Mouse (Mus musculus): ENCODE data around the gene Syt16. TPM values are rescaled to one million over a fixed set of nuclear protein-coding genes. Genes with fewer than 3 reads are reported as not detected.

Gene Syt16
- total and polyA plus RNA-seq, 2 experiments from 2014 or later = 102 to 114 TPM

DNA sequence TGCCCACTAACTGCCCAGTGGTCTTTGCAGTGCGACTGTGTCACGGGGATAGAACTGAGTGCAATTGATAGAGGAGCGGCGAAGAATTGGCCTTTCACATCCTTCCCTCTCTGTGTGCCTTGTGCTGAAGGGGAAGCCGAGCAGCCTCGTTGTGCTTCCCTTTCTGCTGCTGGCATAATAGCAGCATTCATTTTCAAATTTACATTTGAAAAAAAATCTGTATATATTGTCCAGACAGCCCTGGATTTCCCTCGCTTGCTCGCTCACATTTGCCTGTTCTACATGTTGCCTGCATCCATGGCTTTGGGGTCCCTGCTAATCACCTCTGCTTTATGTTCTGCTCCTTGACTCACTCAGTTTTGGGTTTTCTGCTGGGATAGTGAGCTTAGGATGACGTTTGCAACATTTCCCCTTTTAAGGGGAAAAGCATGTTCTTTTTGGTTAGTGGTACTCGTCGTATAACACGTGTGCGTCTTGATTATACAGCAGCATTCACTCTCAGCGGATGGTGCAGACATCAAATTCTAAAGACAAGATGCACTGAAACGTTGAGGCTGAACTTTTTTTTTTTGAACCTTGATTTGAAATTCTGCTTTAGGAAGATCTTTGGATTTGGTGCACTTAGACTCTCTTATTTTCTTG is 271.3 kb downstream of the Syt16 start:
- peak overlapping the region; percentile 20 for H3K4me2 ChIP-seq (ENCODE audit: low read depth)
- no peaks in the 10 kb centered on the region for H3K9me3 ChIP-seq (ENCODE audit: low read length)
- peak overlapping the region; percentile 80 for H3K27ac ChIP-seq (ENCODE audit: low read depth, low read length)
- peak; percentile 81 for ATAC-seq
- DNase-seq = peak; percentile 73
- peaks cover 16% of the 10 kb centered on the region for H3K4me1 ChIP-seq (ENCODE audit: insufficient read depth)
- no peak overlapping the region for H3K4me3 ChIP-seq (ENCODE audit: low read depth, low read length)
- H3K9ac ChIP-seq = peak overlapping the region; percentile 40; the same call in 1 of the 2 replicates
- peaks cover 3% of the 10 kb centered on the region; the same call in 1 of the 2 replicates for H3K36me3 ChIP-seq (ENCODE audit: insufficient read depth)
- WGBS = 28% methylated on average over 15 of the region's 15 CpGs
- no peak for TF ChIP-seq CTCF (IDR thresholded peaks at IDR 0.05; ENCODE audit: low read depth)
- no peaks in the 10 kb centered on the region for H3K27me3 ChIP-seq (ENCODE audit: insufficient read depth, low read length)

DNA sequence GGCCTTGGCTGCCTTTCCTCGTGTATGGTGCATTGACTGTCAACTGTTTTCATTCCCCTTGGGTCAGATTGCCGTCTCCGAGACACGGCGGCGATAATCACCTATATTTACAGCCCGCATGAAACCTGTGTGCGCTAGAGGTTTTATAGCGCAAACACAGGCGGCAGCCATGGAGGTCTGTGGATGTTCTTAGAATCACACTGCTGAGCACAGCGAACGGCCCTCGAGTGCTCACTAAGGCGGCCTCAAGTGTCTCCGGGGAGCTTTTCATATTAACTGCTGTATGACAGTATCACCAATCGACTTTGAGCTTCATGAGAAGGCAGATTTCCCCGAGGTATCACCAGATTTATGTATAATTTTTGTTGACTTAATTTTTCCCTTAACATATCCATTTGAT is 275.1 kb downstream of the Syt16 start:
- H3K9ac ChIP-seq = no peak overlapping the region
- 92% methylated on average over 17 of the region's 17 CpGs for WGBS
- peaks cover 19% of the 10 kb centered on the region for H3K4me1 ChIP-seq (ENCODE audit: insufficient read depth)
- ATAC-seq (no peak), DNase-seq (no peak)
- H3K9me3 ChIP-seq (ENCODE audit: low read length) = no peaks in the 10 kb centered on the region
- H3K4me3 ChIP-seq (ENCODE audit: low read depth, low read length) = no peak overlapping the region
- no peaks in the 10 kb centered on the region for H3K27me3 ChIP-seq (ENCODE audit: insufficient read depth, low read length)
- no peak overlapping the region for H3K27ac ChIP-seq (ENCODE audit: low read depth, low read length)
- no peak overlapping the region for H3K4me2 ChIP-seq (ENCODE audit: low read depth)
- TF ChIP-seq CTCF (IDR thresholded peaks at IDR 0.05; ENCODE audit: low read depth) = no peak
- H3K36me3 ChIP-seq (ENCODE audit: insufficient read depth) = no peaks in the 10 kb centered on the region

DNA sequence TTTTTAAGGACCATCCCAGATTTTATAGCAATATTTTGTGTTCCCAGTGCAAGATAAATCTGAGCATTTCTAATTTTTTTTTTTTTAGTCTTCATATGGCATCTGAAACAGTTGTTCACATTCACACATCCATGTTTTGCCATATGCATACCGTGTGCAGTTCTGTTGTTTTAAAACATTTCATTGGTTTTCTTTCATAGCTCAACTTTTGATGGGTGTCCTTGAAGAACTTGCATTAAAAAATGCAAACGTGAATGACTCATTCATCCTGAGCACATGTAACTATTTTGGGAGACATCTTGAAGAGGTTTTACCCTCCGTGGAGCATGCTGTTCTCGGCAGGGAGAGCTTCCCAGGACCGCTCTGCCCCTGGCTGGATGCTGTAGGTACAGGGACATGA is 279.8 kb downstream of the Syt16 start:
- Histone ChIP-seq H3K36me3 (ENCODE audit: insufficient read depth) (no peaks in the 10 kb centered on the region), H3K9me3 (ENCODE audit: low read length) (no peaks in the 10 kb centered on the region), H3K27ac (ENCODE audit: low read depth, low read length) (no peak overlapping the region), H3K27me3 (ENCODE audit: insufficient read depth, low read length) (no peaks in the 10 kb centered on the region), H3K9ac (no peak overlapping the region), H3K4me3 (ENCODE audit: low read depth, low read length) (no peak overlapping the region), H3K4me1 (ENCODE audit: insufficient read depth) (peaks cover 3% of the 10 kb centered on the region; the same call in 1 of the 2 replicates), H3K4me2 (ENCODE audit: low read depth) (no peak overlapping the region)
- peak; percentile 40 for ATAC-seq
- DNase-seq = peak; percentile 57
- 54% methylated on average over 5 of the region's 5 CpGs for WGBS
- TF ChIP-seq CTCF (IDR thresholded peaks at IDR 0.05; ENCODE audit: low read depth) = no peak

DNA sequence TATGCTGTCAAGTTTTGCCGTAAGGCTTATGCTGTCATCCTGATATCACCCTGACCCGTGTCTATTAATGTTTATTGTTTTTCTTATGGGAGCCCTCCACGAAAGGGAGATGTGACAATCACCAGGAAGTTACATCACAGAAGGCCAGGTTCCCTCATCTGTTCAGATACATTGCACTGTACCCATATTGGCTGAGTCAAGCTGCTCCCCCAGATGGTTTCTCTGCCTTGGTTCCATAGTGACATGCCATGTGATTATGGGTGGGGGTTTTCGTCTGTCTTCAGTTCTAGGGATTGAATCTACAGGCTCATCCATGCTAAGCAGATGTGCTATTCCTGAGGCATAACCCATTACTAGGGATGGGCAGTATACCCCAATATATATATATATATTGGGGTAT is 283.9 kb downstream of the Syt16 start:
- H3K4me1 ChIP-seq (ENCODE audit: insufficient read depth) = peaks cover 5% of the 10 kb centered on the region; the same call in 1 of the 2 replicates
- H3K4me2 ChIP-seq (ENCODE audit: low read depth) = no peak overlapping the region
- no peaks in the 10 kb centered on the region for H3K9me3 ChIP-seq (ENCODE audit: low read length)
- TF ChIP-seq CTCF (IDR thresholded peaks at IDR 0.05; ENCODE audit: low read depth) = no peak
- H3K27me3 ChIP-seq (ENCODE audit: insufficient read depth, low read length) = no peaks in the 10 kb centered on the region
- H3K27ac ChIP-seq (ENCODE audit: low read depth, low read length) = no peak overlapping the region
- ATAC-seq (no peak), DNase-seq (no peak)
- H3K36me3 ChIP-seq (ENCODE audit: insufficient read depth) = no peaks in the 10 kb centered on the region
- no peak overlapping the region for H3K4me3 ChIP-seq (ENCODE audit: low read depth, low read length)
- no peak overlapping the region for H3K9ac ChIP-seq
- WGBS = 69% methylated on average over 4 of the region's 4 CpGs

DNA sequence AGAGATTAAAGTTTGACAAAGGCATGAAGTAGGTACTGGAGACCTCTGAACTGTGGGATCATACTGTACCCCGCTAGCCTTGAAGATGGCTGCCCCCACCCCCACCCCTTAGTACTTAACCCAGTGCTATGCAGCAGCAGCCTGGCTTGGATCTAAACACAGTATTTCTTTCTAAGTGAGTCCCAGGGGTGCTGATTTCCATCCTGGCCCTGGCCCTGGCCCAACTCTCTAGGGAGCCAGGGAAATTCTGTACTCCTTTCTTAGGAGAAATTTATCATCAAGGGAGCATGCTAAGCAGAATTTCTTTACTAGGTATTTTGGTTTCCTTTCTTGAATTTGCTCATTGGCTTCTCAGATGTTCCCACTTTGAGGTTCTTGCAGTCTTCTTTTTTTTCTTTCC is 285.4 kb downstream of the Syt16 start:
- 70% methylated on average over 1 of the region's 1 CpGs for WGBS
- DNase-seq (no peak), ATAC-seq (no peak)
- H3K4me1 ChIP-seq (ENCODE audit: insufficient read depth) = peaks cover 5% of the 10 kb centered on the region; the same call in 1 of the 2 replicates
- no peaks in the 10 kb centered on the region for H3K36me3 ChIP-seq (ENCODE audit: insufficient read depth)
- no peak overlapping the region for H3K9ac ChIP-seq
- TF ChIP-seq CTCF (IDR thresholded peaks at IDR 0.05; ENCODE audit: low read depth) = no peak
- no peak overlapping the region for H3K4me2 ChIP-seq (ENCODE audit: low read depth)
- H3K27me3 ChIP-seq (ENCODE audit: insufficient read depth, low read length) = no peaks in the 10 kb centered on the region
- no peak overlapping the region for H3K27ac ChIP-seq (ENCODE audit: low read depth, low read length)
- no peaks in the 10 kb centered on the region for H3K9me3 ChIP-seq (ENCODE audit: low read length)
- no peak overlapping the region for H3K4me3 ChIP-seq (ENCODE audit: low read depth, low read length)

DNA sequence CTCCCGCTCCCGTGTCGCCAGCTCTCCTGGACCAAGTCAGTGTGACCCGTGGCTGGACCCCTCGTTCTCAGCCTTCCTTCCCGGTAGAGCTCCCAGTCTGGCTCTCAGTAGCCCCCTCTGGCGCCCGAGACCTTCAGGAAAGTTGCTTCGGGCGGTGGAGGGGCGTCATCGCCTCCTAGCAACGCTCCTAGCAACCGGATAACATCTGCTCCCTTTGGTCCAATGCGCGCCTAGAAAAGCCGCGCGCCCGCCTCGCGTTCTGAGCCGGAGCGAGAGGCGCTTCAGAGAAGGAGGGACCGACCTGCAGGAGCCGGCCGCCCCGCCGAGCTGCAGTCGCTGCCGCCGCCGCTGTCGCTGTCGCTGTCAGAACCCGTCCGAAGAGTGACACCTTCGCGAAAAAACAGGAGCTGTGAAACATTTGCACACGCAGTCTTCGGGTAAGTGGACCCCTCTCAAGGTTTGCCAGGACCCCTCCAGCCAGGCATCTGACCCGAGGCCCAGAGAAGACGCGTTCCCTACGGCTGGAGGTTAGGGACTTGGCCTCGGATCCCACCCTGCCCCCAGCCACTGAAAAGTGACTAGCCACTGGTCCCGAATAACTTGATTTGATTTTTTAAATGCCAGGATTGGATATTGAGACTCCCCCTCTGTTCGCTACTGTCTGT is 286.7 kb downstream of the Syt16 start:
- H3K4me3 ChIP-seq (ENCODE audit: low read depth, low read length) = peak overlapping the region; percentile 59
- peak; percentile 96 for DNase-seq
- TF ChIP-seq CTCF (IDR thresholded peaks at IDR 0.05; ENCODE audit: low read depth) = peak; percentile 86
- peak overlapping the region; percentile 57 for H3K27ac ChIP-seq (ENCODE audit: low read depth, low read length)
- peaks cover 5% of the 10 kb centered on the region; the same call in 1 of the 2 replicates for H3K4me1 ChIP-seq (ENCODE audit: insufficient read depth)
- no peaks in the 10 kb centered on the region for H3K36me3 ChIP-seq (ENCODE audit: insufficient read depth)
- H3K9me3 ChIP-seq (ENCODE audit: low read length) = no peaks in the 10 kb centered on the region
- peak overlapping the region; percentile 78 for H3K4me2 ChIP-seq (ENCODE audit: low read depth)
- 5% methylated on average over 49 of the region's 49 CpGs for WGBS
- peak overlapping the region; percentile 67 for H3K9ac ChIP-seq
- H3K27me3 ChIP-seq (ENCODE audit: insufficient read depth, low read length) = no peaks in the 10 kb centered on the region
- ATAC-seq = peak; percentile 97

DNA sequence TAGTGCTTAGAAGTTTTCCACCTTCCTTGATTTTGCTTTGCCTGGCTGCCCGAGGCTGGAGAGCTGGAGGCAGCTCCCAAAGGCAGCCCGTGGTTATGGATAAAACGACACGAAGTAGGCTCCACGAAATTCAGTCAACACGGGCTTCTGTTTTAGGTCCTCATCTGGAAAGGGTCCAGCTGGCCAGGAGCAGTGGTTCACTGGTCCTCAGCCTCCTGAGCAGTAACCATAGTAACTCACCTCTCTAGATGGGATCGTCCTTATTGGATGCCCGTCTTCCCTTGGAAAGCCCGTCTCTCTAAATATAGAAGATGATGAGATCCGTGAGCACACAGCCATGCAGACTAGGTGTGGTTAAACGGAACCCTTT is 287.2 kb downstream of the Syt16 start:
- Histone ChIP-seq H3K36me3 (ENCODE audit: insufficient read depth) (no peaks in the 10 kb centered on the region), H3K27ac (ENCODE audit: low read depth, low read length) (peak overlapping the region; percentile 57), H3K9me3 (ENCODE audit: low read length) (no peaks in the 10 kb centered on the region), H3K27me3 (ENCODE audit: insufficient read depth, low read length) (no peaks in the 10 kb centered on the region), H3K4me1 (ENCODE audit: insufficient read depth) (peaks cover 5% of the 10 kb centered on the region; the same call in 1 of the 2 replicates), H3K4me2 (ENCODE audit: low read depth) (peak overlapping the region; percentile 78), H3K4me3 (ENCODE audit: low read depth, low read length) (peak overlapping the region; percentile 59), H3K9ac (peak overlapping the region; percentile 67)
- WGBS = 2% methylated on average over 11 of the region's 11 CpGs
- ATAC-seq (peak; percentile 53), DNase-seq (peak; percentile 57)
- TF ChIP-seq CTCF (IDR thresholded peaks at IDR 0.05; ENCODE audit: low read depth) = no peak

All from forebrain, postnatal 0 days (tissue).